Mouse (Mus musculus) liver, embryonic 15.5 days (tissue): ENCODE measurements around the gene Fam149b. TPM values are rescaled to one million over a fixed set of nuclear protein-coding genes. Genes with fewer than 3 reads are reported as not detected.
"Not testable (repeated sequence)": the region's sequence is repeated elsewhere in the genome, so short reads cannot be mapped to it uniquely, and the experiment has no call there.

Experiments used
- ATAC-seq: fragments of 200-750 bp; cut with Nextera tagmentation; 2 replicates; pipeline ENCODE4 v1.8.0; 2017; ENCODE audit warnings: moderate number of reproducible peaks, mild to moderate bottlenecking, moderate library complexity; ENCODE audit not compliant: insufficient read depth
- H3K27ac ChIP-seq: fragments of 300-500 bp; sonication (generic); replicated peaks from 2 replicates; pipeline ENCODE4 v1.5.1; 2015; ENCODE audit warnings: mild to moderate bottlenecking, inconsistent platforms
- H3K27me3 ChIP-seq: fragments of 300-500 bp; sonication (generic); 2 replicates; pipeline ENCODE4 v1.6.1; 2015; ENCODE audit warnings: mild to moderate bottlenecking, inconsistent platforms
- H3K36me3 ChIP-seq: fragments of 300-500 bp; sonication (generic); replicated peaks from 2 replicates; pipeline ENCODE4 v1.6.1; 2015; ENCODE audit warnings: moderate library complexity, mild to moderate bottlenecking, inconsistent platforms
- H3K4me1 ChIP-seq: fragments of 300-500 bp; sonication (generic); replicated peaks from 2 replicates; pipeline ENCODE4 v1.6.1; 2015; ENCODE audit warnings: inconsistent platforms
- H3K4me2 ChIP-seq: fragments of 300-500 bp; sonication (generic); 2 replicates; pipeline ENCODE4 v1.6.1; 2015; ENCODE audit warnings: moderate library complexity, mild to moderate bottlenecking, inconsistent platforms
- H3K4me3 ChIP-seq: fragments of 300-500 bp; sonication (generic); replicated peaks from 2 replicates; pipeline ENCODE4 v1.5.1; 2015; ENCODE audit warnings: mild to moderate bottlenecking, inconsistent platforms
- H3K9ac ChIP-seq: fragments of 300-500 bp; sonication (generic); 2 replicates; pipeline ENCODE4 v1.6.1; 2015; ENCODE audit warnings: moderate library complexity, mild to moderate bottlenecking, inconsistent platforms
- H3K9me3 ChIP-seq: fragments of 300-500 bp; sonication (generic); replicated peaks from 2 replicates; pipeline ENCODE4 v1.6.1; 2016; ENCODE audit warnings: inconsistent platforms
- WGBS: fragments of 180-500 bp; shearing (Covaris S2); methylation state at CpG from one replicate; pipeline ENCODE4 v1.1.7; 2015; ENCODE audit warnings: mixed read lengths; ENCODE audit not compliant: insufficient replicate concordance; 5-methylcytosine and 5-hydroxymethylcytosine counted together
- polyA plus RNA-seq: library from polyadenylated mRNA; unstranded; fragments of >200 nt; fragmentation: Nextera tagmentation; extraction: Ambion mirVana; gene quantifications from 2 replicates; pipeline ENCODE4 v1.2.1, GENCODE M21; 2015

The Fam149b gene
- polyA plus RNA-seq = 7.5 and 8.5 TPM in 2 replicates

GRCm38 (mm10) chr14:20347991-20348541 lies at the start of gene Fam149b, which contains the start of gene Ecd:
TSS of gene Fam149b (plus strand) at chr14:20348162.
TSS of gene Ecd (minus strand) at chr14:20348121.
- peak; percentile 99 for ATAC-seq
- Histone ChIP-seq H3K9ac (peak within 1 kb of the TSS; percentile 80), H3K4me1 (peaks cover 36% of the 10 kb centered on the region), H3K4me3 (peak within 1 kb of the TSS; percentile 70), H3K9me3 (no peaks in the 10 kb centered on the region), H3K4me2 (peak within 1 kb of the TSS; percentile 78), H3K27ac (peak within 1 kb of the TSS; percentile 87), H3K27me3 (no peaks in the 10 kb centered on the region), H3K36me3 (peaks cover 31% of the 10 kb centered on the region)
- WGBS = under 1% methylated on average over 42 of the region's 42 CpGs

- not testable (repeated sequence) for H3K4me2 ChIP-seq, H3K27me3 ChIP-seq, ATAC-seq, H3K9ac ChIP-seq, H3K9me3 ChIP-seq, H3K4me1 ChIP-seq, H3K4me3 ChIP-seq, H3K27ac ChIP-seq
- WGBS = 47% methylated on average over 2 of the region's 2 CpGs
- H3K36me3 ChIP-seq = peaks cover 22% of the 10 kb centered on the region
These were observed 42.9 kb upstream of the Fam149b start for GRCm38 (mm10) chr14:20305085-20305484.

GRCm38 (mm10) chr14:20315137-20315536 lies 32.8 kb upstream of the Fam149b start:
- no peaks in the 10 kb centered on the region for H3K4me1 ChIP-seq
- H3K27ac ChIP-seq = no peak overlapping the region
- 56% methylated on average over 1 of the region's 1 CpGs for WGBS
- peaks cover 28% of the 10 kb centered on the region for H3K36me3 ChIP-seq
- no peaks in the 10 kb centered on the region for H3K9me3 ChIP-seq
- H3K27me3 ChIP-seq = no peaks in the 10 kb centered on the region
- H3K4me3 ChIP-seq = no peak overlapping the region
- ATAC-seq = no peak
- H3K4me2 ChIP-seq = no peak overlapping the region
- no peak overlapping the region for H3K9ac ChIP-seq

- H3K27ac ChIP-seq = no peak overlapping the region
- no peaks in the 10 kb centered on the region for H3K9me3 ChIP-seq
- no peak overlapping the region for H3K4me2 ChIP-seq
- H3K4me3 ChIP-seq = no peak overlapping the region
- H3K4me1 ChIP-seq = no peaks in the 10 kb centered on the region
- H3K9ac ChIP-seq = no peak overlapping the region
- WGBS = 66% methylated on average over 3 of the region's 3 CpGs
- H3K36me3 ChIP-seq = peaks cover 49% of the 10 kb centered on the region
- H3K27me3 ChIP-seq = no peaks in the 10 kb centered on the region
- ATAC-seq = no peak
These were observed 28.5 kb upstream of the Fam149b start for GRCm38 (mm10) chr14:20319420-20319819.

GRCm38 (mm10) chr14:20324196-20324595 lies 23.8 kb upstream of the Fam149b start:
- Histone ChIP-seq H3K4me2 (no peak overlapping the region), H3K27me3 (no peaks in the 10 kb centered on the region), H3K36me3 (peaks cover 77% of the 10 kb centered on the region), H3K9ac (no peak overlapping the region), H3K9me3 (no peaks in the 10 kb centered on the region), H3K4me1 (no peaks in the 10 kb centered on the region), H3K27ac (no peak overlapping the region), H3K4me3 (no peak overlapping the region)
- ATAC-seq = no peak
- WGBS = 84% methylated on average over 9 of the region's 9 CpGs

GRCm38 (mm10) chr14:20328474-20328873 lies 19.5 kb upstream of the Fam149b start:
- H3K9ac ChIP-seq = no peak overlapping the region
- ATAC-seq = no peak
- H3K4me3 ChIP-seq = no peak overlapping the region
- H3K27me3 ChIP-seq = no peaks in the 10 kb centered on the region
- H3K27ac ChIP-seq = no peak overlapping the region
- no peaks in the 10 kb centered on the region for H3K9me3 ChIP-seq
- 78% methylated on average over 9 of the region's 9 CpGs for WGBS
- no peaks in the 10 kb centered on the region for H3K4me1 ChIP-seq
- H3K36me3 ChIP-seq = peaks cover 80% of the 10 kb centered on the region
- H3K4me2 ChIP-seq = no peak overlapping the region

GRCm38 (mm10) chr14:20331316-20331715 lies 16.6 kb upstream of the Fam149b start:
- H3K9ac ChIP-seq = no peak overlapping the region
- no peak overlapping the region for H3K4me2 ChIP-seq
- no peak for ATAC-seq
- H3K4me1 ChIP-seq = no peaks in the 10 kb centered on the region
- 72% methylated on average over 4 of the region's 4 CpGs for WGBS
- no peak overlapping the region for H3K4me3 ChIP-seq
- peaks cover 82% of the 10 kb centered on the region for H3K36me3 ChIP-seq
- no peaks in the 10 kb centered on the region for H3K9me3 ChIP-seq
- H3K27ac ChIP-seq = no peak overlapping the region
- no peaks in the 10 kb centered on the region for H3K27me3 ChIP-seq

GRCm38 (mm10) chr14:20339415-20339814 lies 8.5 kb upstream of the Fam149b start:
- no peak overlapping the region for H3K9ac ChIP-seq
- peaks cover 64% of the 10 kb centered on the region for H3K36me3 ChIP-seq
- H3K9me3 ChIP-seq = no peaks in the 10 kb centered on the region
- no peak for ATAC-seq
- WGBS = 84% methylated on average over 5 of the region's 5 CpGs
- H3K4me1 ChIP-seq = peaks cover 7% of the 10 kb centered on the region
- H3K4me3 ChIP-seq = no peak overlapping the region
- H3K27me3 ChIP-seq = no peaks in the 10 kb centered on the region
- no peak overlapping the region for H3K27ac ChIP-seq
- no peak overlapping the region for H3K4me2 ChIP-seq

- no peak overlapping the region for H3K27ac ChIP-seq
- H3K4me2 ChIP-seq = no peak overlapping the region; the same call in 1 of the 2 replicates
- H3K36me3 ChIP-seq = peaks cover 66% of the 10 kb centered on the region
- peaks cover 7% of the 10 kb centered on the region for H3K4me1 ChIP-seq
- peak; percentile 9; the same call in 1 of the 2 replicates for ATAC-seq
- no peaks in the 10 kb centered on the region for H3K27me3 ChIP-seq
- WGBS = 77% methylated on average over 8 of the region's 8 CpGs
- H3K9ac ChIP-seq = no peak overlapping the region
- no peak overlapping the region for H3K4me3 ChIP-seq
- H3K9me3 ChIP-seq = no peaks in the 10 kb centered on the region
These were observed 7.8 kb upstream of the Fam149b start for GRCm38 (mm10) chr14:20340149-20340548.

GRCm38 (mm10) chr14:20340866-20341265 lies 7.1 kb upstream of the Fam149b start:
- no peak overlapping the region for H3K27ac ChIP-seq
- peak overlapping the region; percentile 31 for H3K4me3 ChIP-seq
- H3K36me3 ChIP-seq = peaks cover 67% of the 10 kb centered on the region
- ATAC-seq = no peak
- H3K4me2 ChIP-seq = peak overlapping the region; percentile 36
- peaks cover 14% of the 10 kb centered on the region for H3K4me1 ChIP-seq
- H3K27me3 ChIP-seq = no peaks in the 10 kb centered on the region
- WGBS = 47% methylated on average over 7 of the region's 7 CpGs
- H3K9ac ChIP-seq = no peak overlapping the region
- no peaks in the 10 kb centered on the region for H3K9me3 ChIP-seq

- 0 out of 2 replicates have a peak overlapping the region, but pooled peaks have one; percentile 70 for H3K4me3 ChIP-seq
- WGBS = 81% methylated on average over 9 of the region's 9 CpGs
- no peaks in the 10 kb centered on the region for H3K9me3 ChIP-seq
- no peaks in the 10 kb centered on the region for H3K27me3 ChIP-seq
- ATAC-seq = no peak
- peaks cover 41% of the 10 kb centered on the region for H3K4me1 ChIP-seq
- H3K27ac ChIP-seq = no peak overlapping the region
- peaks cover 42% of the 10 kb centered on the region for H3K36me3 ChIP-seq
- H3K4me2 ChIP-seq = 0 out of 2 replicates have a peak overlapping the region, but pooled peaks have one; percentile 78
- no peak overlapping the region for H3K9ac ChIP-seq
These were observed 2.1 kb upstream of the Fam149b start for GRCm38 (mm10) chr14:20345885-20346284.
